Mouse (Mus musculus) olfactory bulb, adult 2 months (tissue): Measurements from ENCODE around the gene Lrig2. TPM values are rescaled to one million over a fixed set of nuclear protein-coding genes. Genes with fewer than 3 reads are reported as not detected.

Experiments used
- H3K27ac ChIP-seq: fragments of 200-500 bp; 2 replicates; pipeline ENCODE4 v1.5.1; 2012; ENCODE audit warnings: low read depth, low read length; ENCODE audit not compliant: insufficient read depth
- H3K4me1 ChIP-seq: fragments of 200-500 bp; 2 replicates; pipeline ENCODE4 v1.6.1; 2012; ENCODE audit warnings: low read length; ENCODE audit not compliant: control insufficient read depth, insufficient read depth
- H3K4me3 ChIP-seq: fragments of 200-500 bp; 2 replicates; pipeline ENCODE4 v1.5.1; 2012; ENCODE audit warnings: mild to moderate bottlenecking, low read depth, low read length, moderate library complexity; ENCODE audit not compliant: insufficient read depth
- CTCF ChIP-seq: fragments of 200-500 bp; IDR thresholded peaks from 2 replicates; pipeline ENCODE4 v1.5.1; 2012; ENCODE audit warnings: low read depth, mild to moderate bottlenecking, low read length, moderate library complexity; ENCODE audit not compliant: insufficient read depth
- POLR2A ChIP-seq: fragments of 200-500 bp; IDR thresholded peaks from 2 replicates; pipeline ENCODE4 v1.6.1; 2012; ENCODE audit warnings: mild to moderate bottlenecking, low read depth, low read length, moderate library complexity; ENCODE audit not compliant: insufficient read depth
- WGBS: fragments of 180-500 bp; shearing (Covaris S2); methylation state at CpG from one replicate; pipeline ENCODE4 v1.1.7; 2018; 5-methylcytosine and 5-hydroxymethylcytosine counted together
- polyA plus RNA-seq: library from polyadenylated mRNA; stranded (reverse); fragments of >200 nt; gene quantifications from 2 replicates; pipeline ENCODE4 v1.2.4, GENCODE M21; 2012; ENCODE audit warnings: low replicate concordance; ENCODE audit not compliant: missing spikeins, insufficient read depth, insufficient read length

The Lrig2 gene
- polyA plus RNA-seq, 1 experiment, result not detected

GRCm38 (mm10) chr3:104353884-104354283 lies 157.8 kb downstream of the Lrig2 start:
- H3K27ac ChIP-seq, result no peak overlapping the region
- H3K4me1 ChIP-seq, result peaks cover 3% of the 10 kb centered on the region
- TF ChIP-seq CTCF, result no peak
- TF ChIP-seq POLR2A, result no peak
- WGBS, result 73% methylated on average over 3 of the region's 3 CpGs
- H3K4me3 ChIP-seq, result no peak overlapping the region

- Histone ChIP-seq H3K4me3 (no peak overlapping the region), H3K27ac (no peak overlapping the region), H3K4me1 (peaks cover 3% of the 10 kb centered on the region)
- WGBS, result 50% methylated on average over 7 of the region's 7 CpGs
- TF ChIP-seq CTCF, result no peak
Measured at GRCm38 (mm10) chr3:104352358-104353060, 159.2 kb downstream of the Lrig2 start.

DNA sequence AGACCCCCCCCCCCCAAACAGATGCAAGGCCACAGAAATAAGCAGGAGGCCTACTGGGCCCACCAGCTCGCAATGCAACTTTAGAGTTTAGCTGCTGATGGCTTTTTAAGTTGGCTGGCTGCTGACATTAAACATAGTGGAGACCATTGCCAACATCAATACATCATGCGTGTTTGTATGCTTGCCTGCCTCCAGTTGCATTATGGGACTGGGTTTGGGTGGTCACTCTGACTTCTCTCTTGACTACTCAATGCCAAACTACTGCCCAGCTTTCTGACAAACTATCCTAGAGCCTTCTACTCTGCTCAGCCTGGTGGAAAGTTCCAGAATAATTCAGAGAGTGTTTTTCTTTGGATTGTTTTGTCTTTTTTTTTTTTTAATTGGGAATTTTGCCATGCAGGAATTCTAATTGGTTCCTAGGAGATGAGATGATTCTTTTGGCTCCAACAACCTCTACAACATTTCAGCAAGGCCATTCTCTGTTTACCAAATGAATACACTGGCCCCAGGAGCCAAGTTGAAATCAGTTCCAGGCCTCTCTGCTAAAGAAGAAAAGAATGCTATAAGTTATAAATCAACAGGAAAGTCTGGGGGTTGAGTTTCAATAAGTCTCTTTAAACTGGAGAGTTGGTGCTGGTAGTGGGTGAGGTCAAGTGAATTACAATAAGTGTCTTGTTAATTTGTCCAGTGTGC lies 161.3 kb downstream of the Lrig2 start:
- TF ChIP-seq CTCF (no peak), POLR2A (no peak)
- H3K4me1 ChIP-seq, result peaks cover 3% of the 10 kb centered on the region
- H3K4me3 ChIP-seq, result no peak overlapping the region
- no peak overlapping the region for H3K27ac ChIP-seq
- WGBS, result 82% methylated on average over 2 of the region's 2 CpGs

DNA sequence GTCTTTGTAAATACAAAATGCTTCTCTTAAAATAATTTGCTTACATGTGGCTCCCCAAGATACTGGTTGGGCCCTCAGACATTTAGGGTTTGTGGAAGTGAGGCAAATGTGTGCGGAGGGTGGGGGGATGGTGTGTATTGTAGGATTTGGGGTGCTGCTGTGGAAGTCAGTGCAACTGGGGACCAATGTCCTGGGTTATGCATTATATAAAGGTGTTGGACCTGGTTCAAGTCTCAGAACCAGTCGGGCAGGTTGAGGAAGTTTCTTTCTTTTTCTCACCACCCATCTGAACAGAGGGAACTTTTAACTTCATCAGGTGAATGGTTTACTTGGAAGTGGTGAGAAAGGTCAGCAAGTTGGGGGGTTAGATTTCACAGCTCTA lies 161.9 kb downstream of the Lrig2 start:
- 64% methylated on average over 2 of the region's 2 CpGs for WGBS
- no peak overlapping the region for H3K4me3 ChIP-seq
- TF ChIP-seq POLR2A (no peak), CTCF (no peak)
- no peak overlapping the region for H3K27ac ChIP-seq
- H3K4me1 ChIP-seq, result peaks cover 3% of the 10 kb centered on the region

DNA sequence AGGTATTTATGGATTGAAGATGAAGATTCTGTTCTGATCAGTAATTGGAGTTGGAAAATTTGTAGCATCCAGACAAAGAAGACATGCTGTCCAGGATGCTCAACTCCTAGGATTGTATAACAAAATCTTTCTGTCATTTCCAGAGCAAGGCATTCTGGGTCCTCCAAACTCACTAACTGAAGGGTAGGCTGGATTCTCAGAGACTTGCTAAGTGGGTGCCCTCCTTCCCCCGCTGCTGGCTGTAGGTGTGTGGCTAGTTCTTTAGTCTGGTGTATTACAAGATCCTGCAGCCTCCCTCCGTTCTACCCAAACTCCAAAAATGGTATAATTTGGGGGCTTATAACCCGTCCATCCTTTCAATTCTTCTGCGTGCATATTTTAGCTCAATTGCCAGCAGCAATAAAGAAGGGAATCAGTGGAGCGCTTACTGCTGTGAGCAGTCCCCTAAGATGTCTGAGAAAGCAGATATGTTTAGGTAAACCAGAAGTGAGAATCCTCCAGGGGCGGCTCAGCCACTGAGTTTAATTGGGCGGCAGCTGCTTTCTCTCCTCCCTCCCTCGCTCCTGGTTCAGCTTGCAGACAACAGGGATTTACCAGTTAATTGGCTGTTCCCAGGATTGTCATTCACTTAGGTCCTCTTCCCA lies 162.4 kb downstream of the Lrig2 start:
- TF ChIP-seq CTCF (no peak), POLR2A (no peak)
- WGBS, result 32% methylated on average over 8 of the region's 8 CpGs
- no peak overlapping the region for H3K27ac ChIP-seq
- H3K4me1 ChIP-seq, result peaks cover 3% of the 10 kb centered on the region
- H3K4me3 ChIP-seq, result no peak overlapping the region

Other genes starting within 250 kb of the Lrig2 start
- gene Slc16a1, start 126.8 kb upstream of the Lrig2 start, polyA plus RNA-seq, result not detected in 2 replicates